Mouse (Mus musculus): ENCODE results near the gene Tbx10. TPM values are rescaled to one million over a fixed set of nuclear protein-coding genes. Genes with fewer than 3 reads are reported as not detected.

The Tbx10 gene
- polyA plus RNA-seq (2015; fragmentation: Nextera tagmentation; extraction: Ambion mirVana) = not detected in 2 replicates

- Histone ChIP-seq H3K9me3 (ENCODE audit: low read length) (no peaks in the 10 kb centered on the region), H3K4me3 (ENCODE audit: low read depth, low read length) (no peak within 1 kb of the TSS), H3K4me2 (replicated peaks; ENCODE audit: low read depth, low read length) (no peak within 1 kb of the TSS), H3K4me1 (ENCODE audit: insufficient read depth, low read depth, low read length) (peaks cover 8% of the 10 kb centered on the region; the same call in 1 of the 2 replicates), H3K27ac (ENCODE audit: low read length) (no peak within 1 kb of the TSS), H3K36me3 (ENCODE audit: insufficient read depth, low read length) (no peaks in the 10 kb centered on the region), H3K9ac (replicated peaks; ENCODE audit: low read depth) (no peak within 1 kb of the TSS), H3K27me3 (replicated peaks; ENCODE audit: insufficient read depth, low read length) (no peaks in the 10 kb centered on the region)
- TF ChIP-seq EP300 (IDR thresholded peaks at IDR 0.05) = no peak
- TF ChIP-seq CTCF (IDR thresholded peaks at IDR 0.05) = no peak
- WGBS = 45% methylated on average over 5 of the region's 5 CpGs
- DNase-seq (ENCODE audit: low spot score) (no peak), ATAC-seq (no peak)
Measured at GRCm38 (mm10) chr19:3992416-3992815, at the start of gene Tbx10. Gene Tbx10 (plus strand): TSS chr19:3992752.

GRCm38 (mm10) chr19:3942986-3943735, 49.4 kb upstream of the Tbx10 start:
- 21% methylated on average over 27 of the region's 27 CpGs for WGBS
- DNase-seq (ENCODE audit: low spot score) = peak; percentile 45
- TF ChIP-seq CTCF (IDR thresholded peaks at IDR 0.05) (peak; percentile 18; the same call in 1 of the 2 replicates), EP300 (IDR thresholded peaks at IDR 0.05) (no peak)
- Histone ChIP-seq H3K9me3 (ENCODE audit: low read length) (no peaks in the 10 kb centered on the region), H3K4me2 (replicated peaks; ENCODE audit: low read depth, low read length) (0 out of 2 replicates have a peak overlapping the region, but pooled peaks have one; percentile 28), H3K36me3 (ENCODE audit: insufficient read depth, low read length) (no peaks in the 10 kb centered on the region), H3K27ac (ENCODE audit: low read length) (no peak overlapping the region), H3K4me3 (ENCODE audit: low read depth, low read length) (no peak overlapping the region), H3K27me3 (replicated peaks; ENCODE audit: insufficient read depth, low read length) (no peaks in the 10 kb centered on the region), H3K4me1 (ENCODE audit: insufficient read depth, low read depth, low read length) (no peaks in the 10 kb centered on the region), H3K9ac (replicated peaks; ENCODE audit: low read depth) (no peak overlapping the region)
- peak; percentile 75 for ATAC-seq

GRCm38 (mm10) chr19:3945872-3946564, 46.5 kb upstream of the Tbx10 start:
- ATAC-seq (no peak), DNase-seq (ENCODE audit: low spot score) (no peak)
- no peak overlapping the region for H3K27ac ChIP-seq (ENCODE audit: low read length)

GRCm38 (mm10) chr19:3946715-3947114, 45.8 kb upstream of the Tbx10 start:
- Histone ChIP-seq H3K4me2 (replicated peaks; ENCODE audit: low read depth, low read length) (no peak overlapping the region), H3K9ac (replicated peaks; ENCODE audit: low read depth) (no peak overlapping the region), H3K9me3 (ENCODE audit: low read length) (no peaks in the 10 kb centered on the region), H3K27me3 (replicated peaks; ENCODE audit: insufficient read depth, low read length) (no peaks in the 10 kb centered on the region), H3K4me1 (ENCODE audit: insufficient read depth, low read depth, low read length) (no peaks in the 10 kb centered on the region), H3K27ac (ENCODE audit: low read length) (no peak overlapping the region), H3K36me3 (ENCODE audit: insufficient read depth, low read length) (no peaks in the 10 kb centered on the region), H3K4me3 (ENCODE audit: low read depth, low read length) (no peak overlapping the region)
- WGBS = 12% methylated on average over 2 of the region's 2 CpGs
- ATAC-seq = peak; percentile 74
- peak; percentile 60 for DNase-seq (ENCODE audit: low spot score)
- TF ChIP-seq EP300 (IDR thresholded peaks at IDR 0.05) (no peak), CTCF (IDR thresholded peaks at IDR 0.05) (peak; percentile 98)

More at GRCm38 (mm10) chr19:3945872-3946564, 46.5 kb upstream of the Tbx10 start:
- Histone ChIP-seq H3K4me2 (replicated peaks; ENCODE audit: low read depth, low read length) (no peak overlapping the region), H3K27me3 (replicated peaks; ENCODE audit: insufficient read depth, low read length) (no peaks in the 10 kb centered on the region), H3K36me3 (ENCODE audit: insufficient read depth, low read length) (no peaks in the 10 kb centered on the region), H3K4me1 (ENCODE audit: insufficient read depth, low read depth, low read length) (no peaks in the 10 kb centered on the region), H3K4me3 (ENCODE audit: low read depth, low read length) (no peak overlapping the region), H3K9me3 (ENCODE audit: low read length) (no peaks in the 10 kb centered on the region), H3K9ac (replicated peaks; ENCODE audit: low read depth) (no peak overlapping the region)
- 27% methylated on average over 10 of the region's 10 CpGs for WGBS
- no peak for TF ChIP-seq CTCF (IDR thresholded peaks at IDR 0.05)
- no peak for TF ChIP-seq EP300 (IDR thresholded peaks at IDR 0.05)

GRCm38 (mm10) chr19:3947813-3948212, 44.7 kb upstream of the Tbx10 start:
- ATAC-seq (no peak), DNase-seq (ENCODE audit: low spot score) (no peak)
- no peak overlapping the region for H3K4me2 ChIP-seq (replicated peaks; ENCODE audit: low read depth, low read length)
- no peak overlapping the region for H3K4me3 ChIP-seq (ENCODE audit: low read depth, low read length)
- no peaks in the 10 kb centered on the region for H3K36me3 ChIP-seq (ENCODE audit: insufficient read depth, low read length)
- TF ChIP-seq CTCF (IDR thresholded peaks at IDR 0.05) (no peak), EP300 (IDR thresholded peaks at IDR 0.05) (no peak)
- H3K27me3 ChIP-seq (replicated peaks; ENCODE audit: insufficient read depth, low read length) = no peaks in the 10 kb centered on the region
- H3K9me3 ChIP-seq (ENCODE audit: low read length) = no peaks in the 10 kb centered on the region
- 76% methylated on average over 3 of the region's 3 CpGs for WGBS
- no peak overlapping the region for H3K27ac ChIP-seq (ENCODE audit: low read length)
- H3K4me1 ChIP-seq (ENCODE audit: insufficient read depth, low read depth, low read length) = no peaks in the 10 kb centered on the region
- H3K9ac ChIP-seq (replicated peaks; ENCODE audit: low read depth) = no peak overlapping the region

GRCm38 (mm10) chr19:3948546-3948945, 44.0 kb upstream of the Tbx10 start:
- H3K9ac ChIP-seq (replicated peaks; ENCODE audit: low read depth) = no peak overlapping the region
- no peaks in the 10 kb centered on the region for H3K27me3 ChIP-seq (replicated peaks; ENCODE audit: insufficient read depth, low read length)
- no peaks in the 10 kb centered on the region for H3K36me3 ChIP-seq (ENCODE audit: insufficient read depth, low read length)
- no peaks in the 10 kb centered on the region for H3K4me1 ChIP-seq (ENCODE audit: insufficient read depth, low read depth, low read length)
- H3K4me2 ChIP-seq (replicated peaks; ENCODE audit: low read depth, low read length) = no peak overlapping the region
- DNase-seq (ENCODE audit: low spot score) (no peak), ATAC-seq (no peak)
- no peaks in the 10 kb centered on the region for H3K9me3 ChIP-seq (ENCODE audit: low read length)
- WGBS = 70% methylated on average over 13 of the region's 14 CpGs
- no peak overlapping the region for H3K27ac ChIP-seq (ENCODE audit: low read length)
- no peak overlapping the region for H3K4me3 ChIP-seq (ENCODE audit: low read depth, low read length)
- no peak for TF ChIP-seq CTCF (IDR thresholded peaks at IDR 0.05)
- no peak for TF ChIP-seq EP300 (IDR thresholded peaks at IDR 0.05)
